Mouse (Mus musculus) heart, adult 8-10 months (tissue): ENCODE data around the gene Cks1b. TPM values are rescaled to one million over a fixed set of nuclear protein-coding genes. Genes with fewer than 3 reads are reported as not detected.

Experiments used
- DNase-seq: peaks from one replicate; pipeline ENCODE4 v3.0.0; 2022; ENCODE audit warnings: low spot score
- total RNA-seq, 4 experiments: library from RNA; stranded (reverse); gene quantifications; 2 replicates each; pipeline ENCODE4 v1.2.4; 2022

Gene Cks1b
- total RNA-seq, 4 experiments from 2014 or later: 3.8 to 5.4 (median 4.2) TPM

DNA sequence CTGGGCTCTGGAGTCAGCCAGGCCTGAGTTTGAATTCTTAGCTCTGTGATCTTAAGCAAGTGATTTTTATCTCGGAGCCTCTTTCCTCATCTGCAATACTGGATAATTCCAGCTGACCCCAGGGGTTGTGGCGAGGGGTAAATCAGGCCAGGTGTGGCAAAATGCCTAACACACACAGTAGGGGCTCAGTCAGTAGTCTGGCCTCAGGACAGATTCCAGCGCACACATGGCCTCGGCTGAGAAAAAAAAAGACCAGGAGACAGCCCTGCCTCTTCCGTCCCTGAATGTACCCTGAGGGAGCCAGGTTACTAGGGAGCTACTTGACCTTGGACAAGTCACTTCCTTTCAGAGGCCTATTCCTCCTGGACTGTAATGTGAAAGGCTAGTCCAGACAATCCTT, 35.2 kb downstream of the Cks1b start:
- DNase-seq: no peak

DNA sequence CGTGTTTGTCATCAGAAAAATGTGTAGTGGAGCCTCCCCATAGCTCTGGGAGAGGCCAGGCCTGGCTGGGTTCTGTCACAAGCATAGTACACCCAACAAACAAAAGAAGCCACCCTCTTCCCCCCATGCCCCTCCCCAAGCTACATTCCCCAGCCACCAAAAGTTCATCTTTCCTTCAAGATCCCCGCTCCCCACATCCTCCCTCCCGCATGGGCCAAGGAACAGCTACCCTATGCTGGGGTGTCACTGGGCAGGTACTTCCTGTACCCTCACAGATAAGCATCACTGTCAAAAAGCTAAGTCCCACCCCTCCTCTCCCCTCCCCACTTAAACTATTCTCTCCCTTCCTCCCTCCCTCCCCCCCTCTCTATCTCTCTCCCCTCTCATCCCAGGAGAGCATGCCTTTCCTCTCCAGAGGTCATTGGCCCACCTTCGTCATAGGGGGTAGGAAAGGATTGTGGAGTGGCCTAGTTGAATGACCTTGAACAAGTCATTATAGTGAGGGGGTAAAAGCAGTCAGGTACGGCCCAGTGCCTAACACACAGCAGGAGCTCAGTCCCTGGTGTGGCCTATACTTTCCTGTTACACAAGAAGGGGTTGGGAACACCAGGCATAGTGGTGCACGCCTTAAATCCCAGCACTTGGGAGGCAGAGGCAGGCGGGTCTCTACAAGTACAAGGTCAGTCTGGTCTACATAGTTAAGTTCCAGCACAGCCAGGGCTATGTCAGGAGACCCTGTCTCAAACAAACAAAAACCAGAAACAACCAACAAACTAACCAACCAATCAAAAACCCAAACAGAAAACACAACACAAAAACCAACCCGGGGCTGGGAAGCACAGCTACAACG, 35.9 kb downstream of the Cks1b start:
- DNase-seq: no peak

DNA sequence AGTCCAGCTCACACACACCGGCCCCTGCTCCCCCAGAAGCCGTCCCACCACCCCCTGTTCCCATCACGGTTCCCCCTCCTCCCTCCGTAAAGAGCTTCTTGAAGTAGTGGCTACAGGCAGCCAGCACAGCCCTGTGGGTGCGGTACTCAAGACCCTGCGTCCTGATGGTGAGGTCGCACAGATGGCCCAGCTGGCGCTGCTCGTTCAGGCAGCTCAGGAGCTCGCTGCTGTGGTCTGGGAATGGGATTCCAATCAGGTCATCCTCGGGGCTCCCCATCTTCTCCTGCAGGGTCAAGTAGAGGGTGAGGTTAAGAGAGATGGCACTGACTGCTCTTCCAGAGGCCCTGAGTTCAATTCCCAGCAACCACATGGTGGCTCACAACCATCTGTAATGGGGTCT, 37.0 kb downstream of the Cks1b start:
- no peak for DNase-seq

DNA sequence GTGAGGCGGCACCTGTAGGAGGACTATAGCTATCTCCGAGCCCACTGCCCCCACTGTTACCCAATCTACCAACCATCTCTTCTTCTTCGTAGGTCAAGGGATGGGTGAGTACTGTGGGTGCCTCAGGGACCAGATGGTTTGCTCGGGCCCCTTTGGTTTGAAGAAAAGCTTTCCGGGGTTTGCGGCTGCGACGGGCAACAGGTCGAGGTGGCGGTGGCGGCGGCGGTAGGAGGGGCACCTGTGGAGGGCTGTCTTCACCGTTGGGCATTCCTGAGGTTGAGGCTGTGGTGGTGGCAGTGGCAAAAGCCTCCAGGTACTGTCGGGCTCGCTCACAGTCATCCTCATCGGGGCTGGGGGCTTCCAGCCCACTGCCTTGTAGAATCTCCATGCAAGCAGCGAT, 37.5 kb downstream of the Cks1b start:
- DNase-seq: no peak

GRCm38 (mm10) chr3:89380291-89380690, 37.9 kb downstream of the Cks1b start:
- DNase-seq: no peak

- no peak for DNase-seq
These were observed 38.6 kb downstream of the Cks1b start for GRCm38 (mm10) chr3:89379388-89380131.

- DNase-seq: peak; percentile 53
These were observed 39.7 kb downstream of the Cks1b start for GRCm38 (mm10) chr3:89378394-89379067.

DNA sequence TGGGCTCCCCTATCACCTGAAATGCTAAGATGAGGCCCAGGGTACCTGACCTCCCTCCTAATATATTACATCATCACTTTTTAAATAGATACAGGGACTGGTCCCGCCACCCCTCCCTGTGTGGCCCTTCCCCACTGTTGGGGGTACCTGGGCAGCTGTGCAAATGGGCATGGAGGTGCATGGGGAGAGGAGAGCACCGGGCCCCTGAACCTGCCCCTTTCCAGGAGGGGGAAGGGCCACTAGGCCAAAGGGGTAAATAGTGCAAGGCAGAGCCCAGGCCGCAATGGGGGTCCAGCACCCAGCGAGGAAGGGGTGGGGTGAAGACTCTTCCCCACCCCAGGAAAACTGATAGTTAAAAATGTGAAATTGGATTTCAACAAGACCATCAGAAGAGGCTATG, 40.4 kb downstream of the Cks1b start:
- no peak for DNase-seq

- DNase-seq: no peak
These were observed 44.5 kb downstream of the Cks1b start for GRCm38 (mm10) chr3:89373581-89374231.

- no peak for DNase-seq
These were observed 50.8 kb downstream of the Cks1b start for GRCm38 (mm10) chr3:89367338-89367737.

- DNase-seq: no peak
These were observed 52.4 kb downstream of the Cks1b start for GRCm38 (mm10) chr3:89365486-89366414.

Other genes with a start within 250 kb of the Cks1b start
- gene Scamp3, start 240.9 kb downstream of the Cks1b start, total RNA-seq: 10 to 100 TPM; 49.4 to 57.8 (median 53.3) TPM
- 1 to 10 TPM; 2.6 to 4.8 (median 4.3) TPM for gene Fam189b, start 235.2 kb downstream of the Cks1b start, total RNA-seq
- gene Gba, start 215.5 kb downstream of the Cks1b start, total RNA-seq: 10 to 100 TPM; 17.0 to 19.8 (median 17.9) TPM
- gene Thbs3, start 203.2 kb downstream of the Cks1b start, total RNA-seq: 1 to 10 TPM; 3.2 to 9.8 (median 4.0) TPM
- 10 to 100 TPM; 56.4 to 63.5 (median 59.5) TPM for gene Mtx1, start 191.3 kb downstream of the Cks1b start, total RNA-seq
- under 1 TPM in 3 of 4 experiments, not detected in 1; 0.13 to 0.63 (median 0.49) TPM for gene Muc1, start 189.3 kb downstream of the Cks1b start, total RNA-seq
- gene Krtcap2, start 172.4 kb downstream of the Cks1b start, total RNA-seq: 100 to 1,000 TPM in 1 of 4 experiments, 10 to 100 TPM in 3; 87.0 to 108 (median 89.4) TPM
- gene Trim46, start 172.1 kb downstream of the Cks1b start, total RNA-seq: under 1 TPM; 0.34 to 0.87 (median 0.83) TPM
- 10 to 100 TPM; 49.1 to 65.7 (median 53.6) TPM for gene Dpm3, start 159.0 kb downstream of the Cks1b start, total RNA-seq
- gene Slc50a1, start 147.8 kb downstream of the Cks1b start, total RNA-seq: 10 to 100 TPM; 16.6 to 27.0 (median 21.0) TPM
- gene Efna1, start 137.2 kb downstream of the Cks1b start, total RNA-seq: 10 to 100 TPM; 28.2 to 36.1 (median 32.6) TPM
- gene Efna3, start 95.4 kb downstream of the Cks1b start, total RNA-seq: under 1 TPM in 1 of 4 experiments, not detected in 3; 0.11 TPM
- under 1 TPM in 3 of 4 experiments, not detected in 1; 0.19 to 0.34 (median 0.27) TPM for gene Efna4, start 80.4 kb downstream of the Cks1b start, total RNA-seq
- 10 to 100 TPM; 43.3 to 52.5 (median 48.6) TPM for gene Adam15, start 68.4 kb downstream of the Cks1b start, total RNA-seq
- gene Dcst2, start 56.4 kb downstream of the Cks1b start, total RNA-seq: not detected
- gene Dcst1, start 53.1 kb downstream of the Cks1b start, total RNA-seq: not detected
- 10 to 100 TPM; 19.6 to 23.2 (median 22.9) TPM for gene Zbtb7b, start 23.6 kb downstream of the Cks1b start, total RNA-seq
- 1 to 10 TPM in 2 of 4 experiments, under 1 TPM in 1, not detected in 1; 0.75 to 1.5 (median 1.2) TPM for gene Lenep, start 15.6 kb downstream of the Cks1b start, total RNA-seq
- gene Flad1, start 6.5 kb downstream of the Cks1b start, total RNA-seq: 10 to 100 TPM; 55.5 to 71.8 (median 67.9) TPM
- 10 to 100 TPM; 33.3 to 37.7 (median 36.5) TPM for gene Shc1, start 60 bp upstream of the Cks1b start, total RNA-seq
- gene Pygo2, start 11.8 kb upstream of the Cks1b start, total RNA-seq: 10 to 100 TPM; 13.3 to 17.9 (median 14.9) TPM
- gene Pbxip1, start 18.3 kb upstream of the Cks1b start, total RNA-seq: 10 to 100 TPM; 67.8 to 74.7 (median 71.2) TPM
- gene Pmvk, start 36.2 kb upstream of the Cks1b start, total RNA-seq: 1 to 10 TPM; 5.5 to 8.6 (median 7.5) TPM
- 1 to 10 TPM; 2.1 to 3.4 (median 2.4) TPM for gene Kcnn3, start 101.8 kb upstream of the Cks1b start, total RNA-seq